Mouse (Mus musculus): ENCODE results near the gene Gnao1. TPM values are rescaled to one million over a fixed set of nuclear protein-coding genes. Genes with fewer than 3 reads are reported as not detected.

Gnao1 gene
- polyA plus RNA-seq, 2 experiments, result 0.14 to 0.37 TPM

DNA sequence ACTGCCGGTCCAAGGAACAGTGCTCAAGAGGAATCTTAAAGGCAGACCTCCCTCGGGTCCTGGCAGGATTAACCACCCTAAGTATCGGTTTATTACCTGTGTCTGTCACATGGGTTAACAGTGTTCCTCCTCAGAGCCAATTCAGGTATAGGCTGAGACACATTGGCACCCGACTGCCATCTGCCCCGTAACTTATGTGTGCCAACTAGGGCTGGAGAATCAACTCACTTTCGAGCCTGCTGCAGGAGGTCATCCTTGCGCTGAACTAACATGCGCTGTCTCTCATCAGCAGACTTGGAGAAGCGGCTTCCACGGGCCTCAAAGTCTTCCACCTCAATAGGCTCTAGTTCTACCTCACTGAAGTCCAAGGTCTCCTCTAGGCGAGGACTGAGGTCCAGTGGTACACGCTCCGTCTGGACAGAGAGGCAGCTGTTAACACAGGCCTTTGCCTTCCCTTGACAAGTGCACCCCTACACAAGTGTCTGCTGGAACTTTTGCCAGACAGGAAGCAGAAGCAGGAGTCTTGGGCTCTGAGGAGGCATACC, 164.1 kb downstream of the Gnao1 start:
- no peak overlapping the region for H3K4me3 ChIP-seq (ENCODE audit: insufficient read depth in 1 of 2, low read depth in 2 of 2, low read length in 2 of 2)
- H3K27ac ChIP-seq, result no peak overlapping the region
- H3K27me3 ChIP-seq (ENCODE audit: control insufficient read depth, insufficient read depth, low read length), result no peaks in the 10 kb centered on the region
- TF ChIP-seq CTCF (IDR thresholded peaks at IDR 0.05; ENCODE audit: low read depth) (no peak), EP300 (IDR thresholded peaks at IDR 0.05; ENCODE audit: low read depth) (no peak)
- peaks cover 0 to 11% of the 10 kb centered on the region in 2 experiments; a peak in 2 of 4 replicates for H3K4me1 ChIP-seq (replicated peaks; ENCODE audit: control insufficient read depth in 2 of 2, insufficient read depth in 2 of 2, low read length in 1 of 2)
- H3K9ac ChIP-seq (replicated peaks), result no peak overlapping the region
- ATAC-seq (ENCODE audit: insufficient read depth) (0 out of 2 replicates have a peak, but pooled peaks have one; percentile 10), DNase-seq (ENCODE audit: low read depth in 3 of 3, low spot score in 3 of 3) (no peak)
- 85% methylated on average over 13 of the region's 13 CpGs for WGBS (ENCODE audit: insufficient replicate concordance)
- no peak overlapping the region for H3K4me2 ChIP-seq (ENCODE audit: low read depth)
- no peaks in the 10 kb centered on the region for H3K9me3 ChIP-seq (ENCODE audit: control insufficient read depth, low read length)
- peaks cover 72% of the 10 kb centered on the region for H3K36me3 ChIP-seq (replicated peaks; ENCODE audit: control insufficient read depth, insufficient read depth, low read depth)

GRCm38 (mm10) chr8:93974602-93975186, 164.9 kb downstream of the Gnao1 start:
- Histone ChIP-seq H3K4me1 (replicated peaks; ENCODE audit: control insufficient read depth in 2 of 2, insufficient read depth in 2 of 2, low read length in 1 of 2) (peaks cover 0 to 11% of the 10 kb centered on the region in 2 experiments; a peak in 2 of 4 replicates), H3K4me3 (ENCODE audit: insufficient read depth in 1 of 2, low read depth in 2 of 2, low read length in 2 of 2) (no peak overlapping the region), H3K27ac (no peak overlapping the region), H3K9ac (replicated peaks) (no peak overlapping the region), H3K4me2 (ENCODE audit: low read depth) (no peak overlapping the region), H3K27me3 (ENCODE audit: control insufficient read depth, insufficient read depth, low read length) (no peaks in the 10 kb centered on the region), H3K36me3 (replicated peaks; ENCODE audit: control insufficient read depth, insufficient read depth, low read depth) (peaks cover 76% of the 10 kb centered on the region), H3K9me3 (ENCODE audit: control insufficient read depth, low read length) (no peaks in the 10 kb centered on the region)
- WGBS (ENCODE audit: insufficient replicate concordance), result 83% methylated on average over 11 of the region's 11 CpGs
- DNase-seq (ENCODE audit: low read depth in 3 of 3, low spot score in 3 of 3) (peak; percentile 24), ATAC-seq (ENCODE audit: insufficient read depth) (peak; percentile 48)
- TF ChIP-seq CTCF (IDR thresholded peaks at IDR 0.05; ENCODE audit: low read depth) (no peak), EP300 (IDR thresholded peaks at IDR 0.05; ENCODE audit: low read depth) (no peak)

- DNase-seq (ENCODE audit: low read depth in 3 of 3, low spot score in 3 of 3) (no peak), ATAC-seq (ENCODE audit: insufficient read depth) (peak; percentile 14; the same call in 1 of the 2 replicates)
- no peak overlapping the region for H3K4me3 ChIP-seq (ENCODE audit: insufficient read depth in 1 of 2, low read depth in 2 of 2, low read length in 2 of 2)
- no peak overlapping the region for H3K27ac ChIP-seq
- no peaks in the 10 kb centered on the region for H3K9me3 ChIP-seq (ENCODE audit: control insufficient read depth, low read length)
- WGBS (ENCODE audit: insufficient replicate concordance), result 77% methylated on average over 2 of the region's 2 CpGs
- peaks cover 80% of the 10 kb centered on the region for H3K36me3 ChIP-seq (replicated peaks; ENCODE audit: control insufficient read depth, insufficient read depth, low read depth)
- no peak overlapping the region for H3K9ac ChIP-seq (replicated peaks)
- no peaks in the 10 kb centered on the region for H3K27me3 ChIP-seq (ENCODE audit: control insufficient read depth, insufficient read depth, low read length)
- no peak for TF ChIP-seq CTCF (IDR thresholded peaks at IDR 0.05; ENCODE audit: low read depth)
- no peak for TF ChIP-seq EP300 (IDR thresholded peaks at IDR 0.05; ENCODE audit: low read depth)
- H3K4me1 ChIP-seq (replicated peaks; ENCODE audit: control insufficient read depth in 2 of 2, insufficient read depth in 2 of 2, low read length in 1 of 2), result peaks cover 0 to 11% of the 10 kb centered on the region in 2 experiments; a peak in 2 of 4 replicates
- H3K4me2 ChIP-seq (ENCODE audit: low read depth), result no peak overlapping the region
Observed at GRCm38 (mm10) chr8:93975358-93975757, 165.6 kb downstream of the Gnao1 start.

DNA sequence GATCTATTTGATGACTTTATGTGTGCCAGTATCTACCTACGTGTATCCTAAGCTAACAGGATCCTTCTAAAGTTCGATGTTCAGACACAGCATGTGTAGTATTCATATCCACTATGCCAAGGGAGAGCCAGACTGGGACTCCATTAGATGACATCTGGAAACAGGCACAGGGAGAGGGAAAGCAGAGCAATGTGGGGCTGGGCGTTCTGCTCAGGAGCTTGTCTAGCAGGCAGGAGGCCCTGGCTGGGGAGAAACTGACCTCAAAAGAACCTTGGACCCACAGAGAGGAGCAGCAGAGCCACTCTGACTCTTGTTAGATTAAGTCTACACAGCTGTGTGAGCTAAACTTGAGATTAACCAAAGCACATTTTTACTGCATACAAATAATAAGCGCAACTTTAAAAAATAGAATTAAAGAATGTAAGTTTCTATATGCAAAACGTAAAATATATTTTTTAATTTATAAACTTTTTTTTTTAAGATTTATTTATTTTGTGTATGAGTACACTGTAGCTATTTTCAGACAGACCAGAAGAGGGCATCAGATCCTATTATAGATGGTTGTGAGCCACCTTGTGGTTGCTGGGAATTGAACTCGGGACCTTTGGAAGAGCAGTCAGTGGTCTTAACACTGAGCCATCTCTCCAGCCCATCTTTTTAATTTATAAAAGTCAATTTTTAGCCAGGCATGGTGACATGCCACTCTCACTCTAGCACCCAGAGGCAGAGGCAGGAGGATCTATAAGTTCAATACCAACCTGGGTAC, 166.9 kb downstream of the Gnao1 start:
- 85% methylated on average over 6 of the region's 6 CpGs for WGBS (ENCODE audit: insufficient replicate concordance)
- Histone ChIP-seq H3K27ac (no peak overlapping the region), H3K4me3 (ENCODE audit: insufficient read depth in 1 of 2, low read depth in 2 of 2, low read length in 2 of 2) (no peak overlapping the region), H3K36me3 (replicated peaks; ENCODE audit: control insufficient read depth, insufficient read depth, low read depth) (peaks cover 83% of the 10 kb centered on the region), H3K4me1 (replicated peaks; ENCODE audit: control insufficient read depth in 2 of 2, insufficient read depth in 2 of 2, low read length in 1 of 2) (peaks cover 0 to 11% of the 10 kb centered on the region in 2 experiments; a peak in 2 of 4 replicates), H3K9ac (replicated peaks) (no peak overlapping the region), H3K4me2 (ENCODE audit: low read depth) (no peak overlapping the region), H3K9me3 (ENCODE audit: control insufficient read depth, low read length) (no peaks in the 10 kb centered on the region), H3K27me3 (ENCODE audit: control insufficient read depth, insufficient read depth, low read length) (no peaks in the 10 kb centered on the region)
- TF ChIP-seq CTCF (IDR thresholded peaks at IDR 0.05; ENCODE audit: low read depth) (0 out of 2 replicates have a peak, but pooled peaks have one; percentile 3), EP300 (IDR thresholded peaks at IDR 0.05; ENCODE audit: low read depth) (no peak)
- ATAC-seq (ENCODE audit: insufficient read depth), result no peak
- no peak for DNase-seq (ENCODE audit: low read depth in 3 of 3, low spot score in 3 of 3)

DNA sequence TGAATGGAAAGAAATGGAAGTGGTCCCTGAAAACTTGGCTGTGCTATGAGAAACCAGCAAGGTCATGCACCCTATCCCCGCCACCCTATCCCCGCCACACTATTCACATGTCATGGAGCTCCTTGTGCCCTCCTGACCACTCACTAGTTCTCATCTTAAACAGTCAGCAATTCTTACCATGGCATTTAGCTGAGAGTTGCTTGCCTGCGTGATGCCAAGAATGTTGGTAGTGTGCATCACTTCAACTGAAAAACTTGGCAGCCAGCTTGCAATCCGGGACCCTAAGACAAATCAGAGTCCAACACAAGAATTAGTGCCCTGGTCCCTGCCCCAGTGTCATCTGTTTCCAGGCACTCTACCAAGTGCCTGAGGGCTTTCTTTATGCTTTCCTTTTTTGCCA, 170.4 kb downstream of the Gnao1 start:
- 93% methylated on average over 4 of the region's 4 CpGs for WGBS (ENCODE audit: insufficient replicate concordance)
- TF ChIP-seq EP300 (IDR thresholded peaks at IDR 0.05; ENCODE audit: low read depth) (no peak), CTCF (IDR thresholded peaks at IDR 0.05; ENCODE audit: low read depth) (no peak)
- no peak for ATAC-seq (ENCODE audit: insufficient read depth)
- Histone ChIP-seq H3K9me3 (ENCODE audit: control insufficient read depth, low read length) (no peaks in the 10 kb centered on the region), H3K27me3 (ENCODE audit: control insufficient read depth, insufficient read depth, low read length) (no peaks in the 10 kb centered on the region), H3K36me3 (replicated peaks; ENCODE audit: control insufficient read depth, insufficient read depth, low read depth) (peaks cover 81% of the 10 kb centered on the region), H3K4me1 (replicated peaks; ENCODE audit: control insufficient read depth in 2 of 2, insufficient read depth in 2 of 2, low read length in 1 of 2) (peaks cover 0 to 3% of the 10 kb centered on the region in 2 experiments; a peak in 1 of 4 replicates), H3K9ac (replicated peaks) (no peak overlapping the region), H3K27ac (no peak overlapping the region), H3K4me3 (ENCODE audit: insufficient read depth in 1 of 2, low read depth in 2 of 2, low read length in 2 of 2) (no peak overlapping the region), H3K4me2 (ENCODE audit: low read depth) (no peak overlapping the region)
- no peak for DNase-seq (ENCODE audit: low read depth in 3 of 3, low spot score in 3 of 3)
